Mouse (Mus musculus) hindbrain, embryonic 10.5 days (tissue): ENCODE data around the gene Ccdc116. TPM values are rescaled to one million over a fixed set of nuclear protein-coding genes. Genes with fewer than 3 reads are reported as not detected.
"Not testable (repeated sequence)": the region's sequence is repeated elsewhere in the genome, so short reads cannot be mapped to it uniquely, and the experiment has no call there.

Experiments used
- DNase-seq: peaks from one replicate; pipeline ENCODE4 v3.0.0-alpha.2; 2017; ENCODE audit warnings: low spot score
- H3K27ac ChIP-seq: fragments of 300-500 bp; sonication (generic); 2 replicates; pipeline ENCODE4 v1.5.1; 2016; ENCODE audit warnings: mild to moderate bottlenecking, moderate library complexity
- H3K27me3 ChIP-seq: fragments of 300-500 bp; sonication (generic); 2 replicates; pipeline ENCODE4 v1.6.1; 2016; ENCODE audit warnings: mild to moderate bottlenecking; ENCODE audit not compliant: poor library complexity, insufficient read depth, severe bottlenecking
- H3K36me3 ChIP-seq: fragments of 300-500 bp; sonication (generic); 2 replicates; pipeline ENCODE4 v1.6.1; 2016; ENCODE audit warnings: mild to moderate bottlenecking, moderate library complexity
- H3K4me1 ChIP-seq: fragments of 300-500 bp; sonication (generic); replicated peaks from 2 replicates; pipeline ENCODE4 v1.6.1; 2016; ENCODE audit warnings: mild to moderate bottlenecking
- H3K4me3 ChIP-seq: fragments of 300-500 bp; sonication (generic); 2 replicates; pipeline ENCODE4 v1.5.1; 2016; ENCODE audit warnings: mild to moderate bottlenecking, moderate library complexity
- H3K9me3 ChIP-seq: fragments of 300-500 bp; sonication (generic); 2 replicates; pipeline ENCODE4 v1.6.1; 2016; ENCODE audit warnings: mild to moderate bottlenecking, moderate library complexity
- WGBS: fragments of 180-500 bp; shearing (Covaris S2); methylation state at CpG from one replicate; pipeline ENCODE4 v1.1.7; 2016; 5-methylcytosine and 5-hydroxymethylcytosine counted together
- polyA plus RNA-seq: library from polyadenylated mRNA; unstranded; fragments of >200 nt; fragmentation: Nextera tagmentation; extraction: Ambion mirVana; gene quantifications from 2 replicates; pipeline ENCODE4 v1.2.1, GENCODE M21; 2016

Gene Ccdc116
- 0.73 and 0.75 TPM in 2 replicates for polyA plus RNA-seq

DNA sequence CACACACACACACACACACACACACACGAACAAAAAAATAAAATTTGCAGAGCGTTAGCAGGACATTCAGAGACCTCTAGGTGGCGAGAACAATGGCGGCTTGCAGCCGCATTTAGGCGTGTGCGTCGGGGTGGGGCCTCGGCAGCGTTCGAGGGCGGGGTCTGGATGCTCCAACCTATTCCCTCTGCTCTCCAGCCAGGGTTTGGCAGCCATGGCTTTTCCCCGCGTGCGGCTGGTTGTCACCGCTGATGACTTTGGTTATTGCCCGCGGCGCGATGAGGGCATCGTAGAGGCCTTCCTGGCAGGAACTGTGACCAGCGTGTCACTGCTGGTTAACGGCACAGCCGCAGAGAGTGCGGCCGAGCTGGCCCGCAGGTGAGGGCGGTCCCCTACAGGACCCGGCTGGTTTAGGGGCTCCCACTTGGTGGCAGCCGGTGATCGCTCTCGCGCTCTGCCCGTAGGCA is at the start of gene Ccdc116:
Gene Ccdc116 (minus strand): TSS at position 458 of the 464 bp plus-strand sequence.
- H3K36me3 ChIP-seq, result peaks cover 15% of the 10 kb centered on the region
- peak within 1 kb of the TSS; percentile 64 for H3K27ac ChIP-seq
- peaks cover 22% of the 10 kb centered on the region for H3K27me3 ChIP-seq
- WGBS, result under 1% methylated on average over 34 of the region's 34 CpGs
- no peaks in the 10 kb centered on the region for H3K9me3 ChIP-seq
- H3K4me3 ChIP-seq, result peak within 1 kb of the TSS; percentile 61
- H3K4me1 ChIP-seq, result peaks cover 25% of the 10 kb centered on the region
- peak; percentile 87 for DNase-seq

DNA sequence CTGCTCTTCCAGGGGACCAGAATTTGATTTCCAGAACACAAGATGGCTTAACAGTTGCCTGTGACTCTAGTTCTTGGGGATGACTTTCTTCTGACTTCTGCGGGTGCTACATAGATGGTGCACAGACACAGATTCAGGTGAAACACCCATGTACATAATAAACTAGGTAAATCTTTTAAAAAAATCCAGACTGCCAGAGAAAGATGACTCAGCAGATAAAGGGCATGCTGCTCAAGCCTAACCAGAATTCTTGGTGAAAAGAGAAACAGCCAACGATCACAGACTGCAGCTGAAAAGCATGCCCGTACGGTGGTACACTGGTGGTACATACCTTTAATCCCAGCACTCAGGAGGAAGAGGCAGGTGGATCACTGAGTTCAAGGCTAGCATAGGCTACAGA is 46.8 kb upstream of the Ccdc116 start:
- 98% methylated on average over 4 of the region's 4 CpGs for WGBS
- Histone ChIP-seq H3K27ac (no peak overlapping the region), H3K9me3 (no peaks in the 10 kb centered on the region), H3K4me1 (no peaks in the 10 kb centered on the region), H3K36me3 (peaks cover 69% of the 10 kb centered on the region), H3K27me3 (no peaks in the 10 kb centered on the region), H3K4me3 (no peak overlapping the region)
- DNase-seq, result no peak

GRCm38 (mm10) chr16:17185475-17185874 is 38.4 kb upstream of the Ccdc116 start:
- no peaks in the 10 kb centered on the region for H3K4me1 ChIP-seq
- H3K9me3 ChIP-seq, result 0 out of 2 replicates have a peak, but pooled peaks cover 3% of the 10 kb centered on the region

DNA sequence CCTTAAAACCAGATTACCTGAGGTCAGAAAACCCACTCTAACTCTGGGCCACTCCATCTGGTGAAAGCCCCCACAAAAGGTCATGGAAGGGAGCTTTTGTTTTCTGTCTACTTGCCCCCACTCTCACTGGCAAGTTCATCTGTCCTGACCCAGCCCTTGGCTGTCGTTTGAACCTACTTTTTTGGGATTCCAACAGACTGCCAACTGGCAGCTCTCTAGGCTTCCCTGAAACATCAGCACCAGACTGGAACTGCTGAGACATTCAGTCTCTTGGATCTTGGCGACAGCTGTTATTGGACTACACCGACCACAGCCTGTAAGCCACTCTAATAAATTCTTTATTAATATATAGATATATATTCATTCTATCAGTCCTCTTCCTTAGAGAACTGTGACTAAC is 36.0 kb upstream of the Ccdc116 start:
- no peak for DNase-seq
- Histone ChIP-seq H3K27ac (no peak overlapping the region), H3K36me3 (peaks cover 46% of the 10 kb centered on the region), H3K9me3 (0 out of 2 replicates have a peak, but pooled peaks cover 3% of the 10 kb centered on the region), H3K4me1 (no peaks in the 10 kb centered on the region), H3K27me3 (no peaks in the 10 kb centered on the region), H3K4me3 (no peak overlapping the region)
- 87% methylated on average over 3 of the region's 3 CpGs for WGBS

More at GRCm38 (mm10) chr16:17185475-17185874, 38.4 kb upstream of the Ccdc116 start:
- Histone ChIP-seq H3K27me3 (no peaks in the 10 kb centered on the region), H3K36me3 (peaks cover 46% of the 10 kb centered on the region), H3K27ac (no peak overlapping the region), H3K4me3 (no peak overlapping the region)
- DNase-seq, result no peak

DNA sequence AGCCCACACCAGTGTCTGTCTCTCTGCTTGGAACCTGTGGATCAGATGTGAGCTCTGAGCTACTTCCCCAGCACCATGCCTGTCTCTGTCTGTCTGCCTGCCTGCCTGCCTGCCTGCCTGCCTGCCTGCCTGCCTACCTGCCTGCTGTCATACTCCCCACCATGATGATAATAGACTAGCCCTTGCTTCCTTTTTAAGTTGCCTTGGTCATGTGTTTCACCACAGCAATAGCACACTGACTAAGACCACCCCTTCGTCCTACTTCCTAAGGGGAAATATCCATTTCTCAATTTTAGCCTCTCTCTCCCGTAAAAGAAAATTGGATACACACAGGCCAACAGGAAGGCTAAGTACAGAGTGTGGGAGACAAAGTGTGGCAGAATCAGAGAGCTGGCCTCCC is 35.1 kb upstream of the Ccdc116 start:
- Histone ChIP-seq H3K36me3 (peaks cover 46% of the 10 kb centered on the region), H3K4me1 (no peaks in the 10 kb centered on the region), H3K27ac (no peak overlapping the region), H3K4me3 (no peak overlapping the region), H3K27me3 (no peaks in the 10 kb centered on the region), H3K9me3 (0 out of 2 replicates have a peak, but pooled peaks cover 3% of the 10 kb centered on the region)
- WGBS, result 91% methylated on average over 2 of the region's 2 CpGs
- DNase-seq, result no peak

DNA sequence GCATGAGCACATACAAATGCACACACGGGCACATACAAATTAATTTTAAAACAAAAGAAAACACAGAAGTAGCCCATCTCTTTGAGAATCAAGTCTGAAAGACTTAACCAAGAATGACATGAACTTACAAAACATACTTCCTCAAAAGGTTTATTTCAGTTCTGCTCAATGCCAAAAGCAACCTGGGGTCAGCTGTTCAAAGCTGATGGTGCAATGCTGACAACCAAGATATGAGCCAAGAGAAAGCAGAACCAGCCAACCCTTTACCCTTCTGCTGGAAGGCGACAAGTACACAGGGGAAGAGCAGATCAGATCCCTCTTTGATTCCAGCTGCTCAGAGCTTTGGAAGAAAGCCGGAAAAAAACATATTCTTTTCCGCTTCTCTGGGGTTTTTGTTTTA is 34.4 kb upstream of the Ccdc116 start:
- Histone ChIP-seq H3K27ac (no peak overlapping the region), H3K4me3 (no peak overlapping the region), H3K4me1 (no peaks in the 10 kb centered on the region), H3K9me3 (0 out of 2 replicates have a peak, but pooled peaks cover 3% of the 10 kb centered on the region), H3K27me3 (no peaks in the 10 kb centered on the region), H3K36me3 (peaks cover 44% of the 10 kb centered on the region)
- WGBS, result 87% methylated on average over 4 of the region's 4 CpGs
- DNase-seq, result no peak

DNA sequence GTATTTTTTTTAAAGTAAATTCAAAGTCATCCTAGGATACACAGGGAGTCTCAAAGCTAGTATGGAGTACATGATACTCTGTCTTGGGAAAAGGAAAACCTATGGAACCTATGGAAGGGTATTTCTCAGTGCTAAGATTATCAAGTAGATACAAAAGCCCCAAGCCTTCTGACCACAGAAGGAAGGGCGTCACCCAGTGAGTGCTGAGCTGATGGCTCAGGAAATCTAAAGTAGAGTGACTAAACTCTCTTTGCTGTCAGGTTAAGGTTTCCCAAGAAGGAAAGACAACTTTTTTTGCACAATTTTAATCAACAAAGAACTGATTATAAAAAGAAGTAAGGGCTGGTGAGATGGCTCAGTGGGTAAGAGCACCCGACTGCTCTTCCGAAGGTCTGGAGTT is 32.7 kb upstream of the Ccdc116 start:
- Histone ChIP-seq H3K4me3 (no peak overlapping the region), H3K9me3 (no peaks in the 10 kb centered on the region), H3K27ac (no peak overlapping the region), H3K27me3 (no peaks in the 10 kb centered on the region), H3K36me3 (peaks cover 45% of the 10 kb centered on the region), H3K4me1 (no peaks in the 10 kb centered on the region)
- WGBS, result 94% methylated on average over 3 of the region's 3 CpGs
- DNase-seq, result no peak

- Histone ChIP-seq H3K36me3 (peaks cover 60% of the 10 kb centered on the region), H3K27me3 (no peaks in the 10 kb centered on the region), H3K4me3 (no peak overlapping the region), H3K27ac (no peak overlapping the region), H3K9me3 (no peaks in the 10 kb centered on the region), H3K4me1 (no peaks in the 10 kb centered on the region)
- WGBS, result 90% methylated on average over 1 of the region's 1 CpGs
- DNase-seq, result no peak
These were observed 30.7 kb upstream of the Ccdc116 start for GRCm38 (mm10) chr16:17177623-17178170.

GRCm38 (mm10) chr16:17175765-17176164 is 28.7 kb upstream of the Ccdc116 start:
- 91% methylated on average over 2 of the region's 2 CpGs for WGBS
- Histone ChIP-seq H3K4me3 (no peak overlapping the region), H3K27ac (no peak overlapping the region), H3K27me3 (no peaks in the 10 kb centered on the region), H3K36me3 (peaks cover 79% of the 10 kb centered on the region), H3K4me1 (no peaks in the 10 kb centered on the region), H3K9me3 (no peaks in the 10 kb centered on the region)
- no peak for DNase-seq

GRCm38 (mm10) chr16:17168049-17168448 is 21.0 kb upstream of the Ccdc116 start:
- H3K27ac ChIP-seq, result no peak overlapping the region
- H3K4me1 ChIP-seq, result no peaks in the 10 kb centered on the region
- no peak overlapping the region for H3K4me3 ChIP-seq
- no peak for DNase-seq
- H3K9me3 ChIP-seq, result no peaks in the 10 kb centered on the region
- H3K36me3 ChIP-seq, result peaks cover 89% of the 10 kb centered on the region
- H3K27me3 ChIP-seq, result no peaks in the 10 kb centered on the region
- WGBS, result 91% methylated on average over 5 of the region's 5 CpGs

GRCm38 (mm10) chr16:17167179-17167578 is 20.1 kb upstream of the Ccdc116 start:
- DNase-seq, result no peak
- peaks cover 87% of the 10 kb centered on the region for H3K36me3 ChIP-seq
- H3K27ac ChIP-seq, result no peak overlapping the region
- H3K4me1 ChIP-seq, result no peaks in the 10 kb centered on the region
- no peaks in the 10 kb centered on the region for H3K9me3 ChIP-seq
- H3K27me3 ChIP-seq, result no peaks in the 10 kb centered on the region
- H3K4me3 ChIP-seq, result no peak overlapping the region

GRCm38 (mm10) chr16:17165478-17165877 is 18.4 kb upstream of the Ccdc116 start:
- not testable (repeated sequence) for H3K27me3 ChIP-seq, H3K4me1 ChIP-seq, DNase-seq, H3K4me3 ChIP-seq, H3K9me3 ChIP-seq, H3K27ac ChIP-seq
- 94% methylated on average over 1 of the region's 1 CpGs for WGBS
- H3K36me3 ChIP-seq, result peaks cover 84% of the 10 kb centered on the region

GRCm38 (mm10) chr16:17154346-17154745 is 7.3 kb upstream of the Ccdc116 start:
- H3K27ac ChIP-seq, result no peak overlapping the region
- no peaks in the 10 kb centered on the region for H3K4me1 ChIP-seq
- H3K27me3 ChIP-seq, result no peaks in the 10 kb centered on the region
- H3K9me3 ChIP-seq, result no peaks in the 10 kb centered on the region
- H3K36me3 ChIP-seq, result peaks cover 88% of the 10 kb centered on the region
- 94% methylated on average over 2 of the region's 2 CpGs for WGBS
- H3K4me3 ChIP-seq, result no peak overlapping the region
- no peak for DNase-seq

- Histone ChIP-seq H3K9me3 (no peaks in the 10 kb centered on the region), H3K36me3 (peaks cover 63% of the 10 kb centered on the region), H3K27me3 (peaks cover 22% of the 10 kb centered on the region), H3K27ac (no peak overlapping the region), H3K4me3 (no peak overlapping the region), H3K4me1 (peaks cover 15% of the 10 kb centered on the region)
- DNase-seq, result no peak
- 94% methylated on average over 4 of the region's 4 CpGs for WGBS
These were observed 4.8 kb upstream of the Ccdc116 start for GRCm38 (mm10) chr16:17151874-17152273.
